Mouse (Mus musculus): Measurements from ENCODE around the gene Frk.
"Not testable (repeated sequence)": the region's sequence is repeated elsewhere in the genome, so short reads cannot be mapped to it uniquely, and the experiment has no call there.

The Frk gene

GRCm38 (mm10) chr10:34618490-34618889, 135.3 kb downstream of the Frk start:
- DNase-seq: no peak

GRCm38 (mm10) chr10:34620540-34620939, 137.3 kb downstream of the Frk start:
- DNase-seq: not testable (repeated sequence)

DNA sequence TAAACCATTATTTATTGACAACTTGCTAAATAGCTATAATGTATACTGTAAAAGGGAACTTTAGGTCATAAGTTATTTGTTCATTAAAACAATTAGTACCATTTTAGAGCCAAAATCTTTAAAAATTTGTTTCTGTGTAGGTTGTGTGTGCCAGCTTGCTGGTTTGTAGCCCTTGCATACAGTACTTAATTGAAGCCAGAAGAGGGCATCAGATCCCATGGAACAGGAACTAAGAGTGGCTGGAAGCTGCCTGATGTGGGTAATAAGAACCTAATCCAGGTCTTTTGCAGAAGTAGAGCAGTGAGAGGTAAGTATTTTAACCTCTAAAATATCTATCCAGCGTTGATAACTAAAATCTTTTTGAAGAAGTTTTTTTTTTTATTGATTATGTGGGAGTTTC, 155.0 kb downstream of the Frk start:
- DNase-seq: no peak

Measured in retina, postnatal 1 day (tissue).